Mouse (Mus musculus): ENCODE results near the gene Hhatl.

GRCm38 (mm10) chr9:121740490-121740889 lies 51.8 kb downstream of the Hhatl start:
- TF ChIP-seq POLR2A (IDR thresholded peaks at IDR 0.05; ENCODE audit: insufficient read depth, low read depth, low read length) = no peak
- TF ChIP-seq CTCF (IDR thresholded peaks at IDR 0.05) = no peak
- no peak for TF ChIP-seq EP300 (IDR thresholded peaks at IDR 0.05; ENCODE audit: insufficient read depth, low read depth, low read length)
